Mouse (Mus musculus): Measurements from ENCODE around the gene Gna11. TPM values are rescaled to one million over a fixed set of nuclear protein-coding genes. Genes with fewer than 3 reads are reported as not detected.
A peak's percentile ranks its signal among the peaks of the same experiment; 100 is the strongest.

Gna11 gene
- polyA plus RNA-seq, 1 experiment from 2014 or later, result 101 TPM

- H3K9me3 ChIP-seq (replicated peaks; ENCODE audit: control insufficient read depth, low read length), result no peaks in the 10 kb centered on the region
- peaks cover 14% of the 10 kb centered on the region for H3K36me3 ChIP-seq (ENCODE audit: control insufficient read depth, insufficient read depth, low read length)
- ATAC-seq (ENCODE audit: insufficient read depth, low FRiP score), result peak; percentile 95
- no peaks in the 10 kb centered on the region for H3K27me3 ChIP-seq (ENCODE audit: control insufficient read depth, insufficient read depth, low read length)
- peaks cover 17% of the 10 kb centered on the region for H3K4me1 ChIP-seq (ENCODE audit: control insufficient read depth, insufficient read depth, low read length)
- H3K4me2 ChIP-seq (ENCODE audit: low read depth, low read length), result peak within 1 kb of the TSS; percentile 95
- H3K27ac ChIP-seq (ENCODE audit: low read length), result peak within 1 kb of the TSS; percentile 83
- under 1% methylated on average over 45 of the region's 45 CpGs for WGBS
- H3K9ac ChIP-seq (ENCODE audit: low read length), result peak within 1 kb of the TSS; percentile 87
- peak within 1 kb of the TSS; percentile 88 for H3K4me3 ChIP-seq (replicated peaks; ENCODE audit: low read length)
Observed at GRCm38 (mm10) chr10:81496264-81496901, 48.6 kb downstream of the Gna11 start, which contains the start of gene Ncln. Gene Ncln (minus strand): TSS chr10:81496392.

GRCm38 (mm10) chr10:81495616-81496263 lies 49.2 kb downstream of the Gna11 start:
- Histone ChIP-seq H3K36me3 (ENCODE audit: control insufficient read depth, insufficient read depth, low read length) (peaks cover 14% of the 10 kb centered on the region), H3K27ac (ENCODE audit: low read length) (peak overlapping the region; percentile 61; the same call in 1 of the 2 replicates), H3K9me3 (replicated peaks; ENCODE audit: control insufficient read depth, low read length) (no peaks in the 10 kb centered on the region), H3K4me1 (ENCODE audit: control insufficient read depth, insufficient read depth, low read length) (peaks cover 17% of the 10 kb centered on the region), H3K4me2 (ENCODE audit: low read depth, low read length) (peak overlapping the region; percentile 95), H3K27me3 (ENCODE audit: control insufficient read depth, insufficient read depth, low read length) (no peaks in the 10 kb centered on the region), H3K4me3 (replicated peaks; ENCODE audit: low read length) (peak overlapping the region; percentile 88), H3K9ac (ENCODE audit: low read length) (peak overlapping the region; percentile 87)
- peak; percentile 9; the same call in 1 of the 2 replicates for ATAC-seq (ENCODE audit: insufficient read depth, low FRiP score)
- WGBS, result 1% methylated on average over 41 of the region's 41 CpGs

- peak overlapping the region; percentile 87 for H3K9ac ChIP-seq (ENCODE audit: low read length)
- ATAC-seq (ENCODE audit: insufficient read depth, low FRiP score), result no peak
- H3K27ac ChIP-seq (ENCODE audit: low read length), result no peak overlapping the region; the same call in 1 of the 2 replicates
- peaks cover 17% of the 10 kb centered on the region for H3K4me1 ChIP-seq (ENCODE audit: control insufficient read depth, insufficient read depth, low read length)
- no peaks in the 10 kb centered on the region for H3K9me3 ChIP-seq (replicated peaks; ENCODE audit: control insufficient read depth, low read length)
- 64% methylated on average over 6 of the region's 6 CpGs for WGBS
- peak overlapping the region; percentile 88 for H3K4me3 ChIP-seq (replicated peaks; ENCODE audit: low read length)
- no peaks in the 10 kb centered on the region for H3K27me3 ChIP-seq (ENCODE audit: control insufficient read depth, insufficient read depth, low read length)
- H3K4me2 ChIP-seq (ENCODE audit: low read depth, low read length), result peak overlapping the region; percentile 95
- H3K36me3 ChIP-seq (ENCODE audit: control insufficient read depth, insufficient read depth, low read length), result peaks cover 14% of the 10 kb centered on the region
Observed at GRCm38 (mm10) chr10:81495151-81495550, 49.8 kb downstream of the Gna11 start.

GRCm38 (mm10) chr10:81494260-81495041 lies 50.5 kb downstream of the Gna11 start:
- Histone ChIP-seq H3K4me2 (ENCODE audit: low read depth, low read length) (peak overlapping the region; percentile 95), H3K27me3 (ENCODE audit: control insufficient read depth, insufficient read depth, low read length) (no peaks in the 10 kb centered on the region), H3K4me3 (replicated peaks; ENCODE audit: low read length) (peak overlapping the region; percentile 88), H3K9ac (ENCODE audit: low read length) (peak overlapping the region; percentile 34), H3K9me3 (replicated peaks; ENCODE audit: control insufficient read depth, low read length) (no peaks in the 10 kb centered on the region), H3K36me3 (ENCODE audit: control insufficient read depth, insufficient read depth, low read length) (peaks cover 18% of the 10 kb centered on the region), H3K27ac (ENCODE audit: low read length) (no peak overlapping the region; the same call in 1 of the 2 replicates), H3K4me1 (ENCODE audit: control insufficient read depth, insufficient read depth, low read length) (peaks cover 17% of the 10 kb centered on the region)
- 81% methylated on average over 11 of the region's 11 CpGs for WGBS
- no peak for ATAC-seq (ENCODE audit: insufficient read depth, low FRiP score)

GRCm38 (mm10) chr10:81493601-81494220 lies 51.3 kb downstream of the Gna11 start:
- peaks cover 22% of the 10 kb centered on the region for H3K36me3 ChIP-seq (ENCODE audit: control insufficient read depth, insufficient read depth, low read length)

GRCm38 (mm10) chr10:81492606-81493240 lies 52.3 kb downstream of the Gna11 start:
- 87% methylated on average over 11 of the region's 11 CpGs for WGBS
- no peaks in the 10 kb centered on the region for H3K9me3 ChIP-seq (replicated peaks; ENCODE audit: control insufficient read depth, low read length)
- H3K4me1 ChIP-seq (ENCODE audit: control insufficient read depth, insufficient read depth, low read length), result peaks cover 17% of the 10 kb centered on the region
- no peaks in the 10 kb centered on the region for H3K27me3 ChIP-seq (ENCODE audit: control insufficient read depth, insufficient read depth, low read length)
- H3K9ac ChIP-seq (ENCODE audit: low read length), result no peak overlapping the region
- H3K27ac ChIP-seq (ENCODE audit: low read length), result no peak overlapping the region
- ATAC-seq (ENCODE audit: insufficient read depth, low FRiP score), result no peak
- no peak overlapping the region for H3K4me3 ChIP-seq (replicated peaks; ENCODE audit: low read length)
- peaks cover 22% of the 10 kb centered on the region for H3K36me3 ChIP-seq (ENCODE audit: control insufficient read depth, insufficient read depth, low read length)
- H3K4me2 ChIP-seq (ENCODE audit: low read depth, low read length), result no peak overlapping the region

More at GRCm38 (mm10) chr10:81493601-81494220, 51.3 kb downstream of the Gna11 start:
- Histone ChIP-seq H3K9me3 (replicated peaks; ENCODE audit: control insufficient read depth, low read length) (no peaks in the 10 kb centered on the region), H3K4me3 (replicated peaks; ENCODE audit: low read length) (no peak overlapping the region), H3K27ac (ENCODE audit: low read length) (no peak overlapping the region), H3K4me1 (ENCODE audit: control insufficient read depth, insufficient read depth, low read length) (peaks cover 17% of the 10 kb centered on the region), H3K9ac (ENCODE audit: low read length) (no peak overlapping the region), H3K4me2 (ENCODE audit: low read depth, low read length) (no peak overlapping the region), H3K27me3 (ENCODE audit: control insufficient read depth, insufficient read depth, low read length) (no peaks in the 10 kb centered on the region)
- 74% methylated on average over 8 of the region's 8 CpGs for WGBS
- no peak for ATAC-seq (ENCODE audit: insufficient read depth, low FRiP score)

- Histone ChIP-seq H3K4me3 (replicated peaks; ENCODE audit: low read length) (no peak overlapping the region), H3K4me1 (ENCODE audit: control insufficient read depth, insufficient read depth, low read length) (peaks cover 17% of the 10 kb centered on the region), H3K9ac (ENCODE audit: low read length) (no peak overlapping the region), H3K36me3 (ENCODE audit: control insufficient read depth, insufficient read depth, low read length) (peaks cover 25% of the 10 kb centered on the region), H3K27me3 (ENCODE audit: control insufficient read depth, insufficient read depth, low read length) (no peaks in the 10 kb centered on the region), H3K27ac (ENCODE audit: low read length) (no peak overlapping the region), H3K4me2 (ENCODE audit: low read depth, low read length) (no peak overlapping the region), H3K9me3 (replicated peaks; ENCODE audit: control insufficient read depth, low read length) (no peaks in the 10 kb centered on the region)
- WGBS, result 91% methylated on average over 9 of the region's 9 CpGs
- ATAC-seq (ENCODE audit: insufficient read depth, low FRiP score), result no peak
Observed at GRCm38 (mm10) chr10:81491018-81491417, 54.0 kb downstream of the Gna11 start.

GRCm38 (mm10) chr10:81489941-81490340 lies 55.0 kb downstream of the Gna11 start:
- Histone ChIP-seq H3K4me2 (ENCODE audit: low read depth, low read length) (no peak overlapping the region), H3K36me3 (ENCODE audit: control insufficient read depth, insufficient read depth, low read length) (peaks cover 25% of the 10 kb centered on the region)
- ATAC-seq (ENCODE audit: insufficient read depth, low FRiP score), result no peak

More at GRCm38 (mm10) chr10:81489941-81490340, 55.0 kb downstream of the Gna11 start:
- H3K4me3 ChIP-seq (replicated peaks; ENCODE audit: low read length), result no peak overlapping the region
- H3K27ac ChIP-seq (ENCODE audit: low read length), result no peak overlapping the region
- peaks cover 11% of the 10 kb centered on the region for H3K4me1 ChIP-seq (ENCODE audit: control insufficient read depth, insufficient read depth, low read length)
- no peak overlapping the region for H3K9ac ChIP-seq (ENCODE audit: low read length)
- no peaks in the 10 kb centered on the region for H3K9me3 ChIP-seq (replicated peaks; ENCODE audit: control insufficient read depth, low read length)
- WGBS, result 79% methylated on average over 14 of the region's 14 CpGs
- H3K27me3 ChIP-seq (ENCODE audit: control insufficient read depth, insufficient read depth, low read length), result no peaks in the 10 kb centered on the region
